Mouse (Mus musculus) ES-Bruce4 (cell line): ENCODE measurements around the gene Zkscan7. TPM values are rescaled to one million over a fixed set of nuclear protein-coding genes. Genes with fewer than 3 reads are reported as not detected.

ENCODE experiments used
- H3K27ac ChIP-seq: 2 replicates; pipeline ENCODE4 v1.5.1; 2012; ENCODE audit warnings: low read length, inconsistent platforms; ENCODE audit not compliant: insufficient read depth
- H3K27me3 ChIP-seq: 2 replicates; pipeline ENCODE4 v1.6.1; 2012; ENCODE audit warnings: mild to moderate bottlenecking, low read length, inconsistent platforms; ENCODE audit not compliant: control insufficient read depth, poor library complexity, insufficient read depth, severe bottlenecking
- H3K36me3 ChIP-seq: 2 replicates; pipeline ENCODE4 v1.6.1; 2012; ENCODE audit warnings: inconsistent platforms, mild to moderate bottlenecking, low read length, moderate library complexity; ENCODE audit not compliant: control insufficient read depth, poor library complexity, insufficient read depth, severe bottlenecking
- H3K4me1 ChIP-seq: one replicate; pipeline ENCODE4 v1.8.1; 2011; ENCODE audit warnings: low read length; ENCODE audit not compliant: control insufficient read depth, insufficient read depth
- H3K4me3 ChIP-seq: 2 replicates; pipeline ENCODE4 v1.5.1; 2011; ENCODE audit warnings: low read depth, mild to moderate bottlenecking, low read length
- H3K9ac ChIP-seq: 2 replicates; pipeline ENCODE4 v1.6.1; 2012; ENCODE audit warnings: low read depth, mild to moderate bottlenecking, inconsistent platforms; ENCODE audit not compliant: poor library complexity, severe bottlenecking
- H3K9me3 ChIP-seq: replicated peaks from 2 replicates; pipeline ENCODE4 v1.6.1; 2012; ENCODE audit warnings: mild to moderate bottlenecking, low read length, inconsistent platforms; ENCODE audit not compliant: control insufficient read depth, poor library complexity, insufficient read depth, severe bottlenecking
- CTCF ChIP-seq: IDR thresholded peaks from one replicate; pipeline ENCODE4 v1.8.1; 2011; ENCODE audit warnings: low read depth, low read length
- EP300 ChIP-seq: IDR thresholded peaks from 2 replicates; pipeline ENCODE4 v1.6.1; 2011; ENCODE audit warnings: low read depth, low read length; ENCODE audit not compliant: insufficient read depth
- POLR2A ChIP-seq: IDR thresholded peaks from one replicate; pipeline ENCODE4 v1.8.1; 2011; ENCODE audit warnings: low read length; ENCODE audit not compliant: insufficient read depth
- polyA plus RNA-seq: library from polyadenylated mRNA; stranded (reverse); fragments of >200 nt; gene quantifications from 2 replicates; pipeline ENCODE4 v1.2.4, GENCODE M21; 2011; ENCODE audit warnings: low read depth; ENCODE audit not compliant: missing spikeins, insufficient read depth, insufficient read length

The Zkscan7 gene
- polyA plus RNA-seq, 1 experiment = 3.6 TPM

DNA sequence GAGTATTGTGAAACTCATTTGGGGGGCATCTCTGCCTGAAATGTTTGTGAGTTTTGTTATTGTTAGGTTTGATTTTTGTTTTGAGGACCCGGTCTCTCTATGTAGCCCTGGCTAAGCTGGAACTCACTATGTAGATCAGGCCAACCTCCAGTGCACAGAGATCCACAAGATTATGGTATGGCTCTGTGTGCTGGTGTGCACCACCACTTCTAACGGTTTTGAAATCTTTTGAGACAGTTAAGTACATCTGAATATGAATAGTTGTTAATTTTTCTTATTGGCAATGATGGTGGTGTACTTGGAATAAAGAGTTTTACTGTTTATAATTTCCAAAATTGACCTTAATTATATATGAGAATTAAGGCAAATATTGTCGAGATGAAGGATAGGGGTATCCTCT lies 37.0 kb downstream of the Zkscan7 start:
- no peaks in the 10 kb centered on the region for H3K27me3 ChIP-seq

DNA sequence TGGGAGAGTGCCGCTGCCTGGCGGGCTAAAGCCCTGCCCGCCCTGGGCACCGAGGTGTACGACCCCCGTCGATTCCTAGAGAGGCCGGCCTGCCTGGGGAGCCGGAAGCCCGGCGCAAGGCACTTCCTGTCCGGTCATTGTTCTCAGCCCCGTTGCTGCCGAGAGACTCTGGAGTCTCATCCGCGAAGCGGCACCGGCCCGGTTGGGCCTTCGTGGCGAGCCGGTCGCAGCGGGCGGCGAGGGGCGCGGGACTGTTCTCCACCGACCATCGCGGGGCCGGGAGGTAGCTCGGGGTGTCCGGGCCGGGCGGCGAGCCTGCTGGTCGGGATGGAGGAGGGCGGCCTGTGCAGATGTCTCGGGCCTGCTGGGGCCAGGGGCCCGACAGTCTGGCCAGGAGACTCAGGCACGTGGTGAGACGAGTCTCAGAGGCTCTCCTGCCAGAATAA lies 37.5 kb downstream of the Zkscan7 start, which contains the start of gene Zfp105:
TSS of gene Zfp105 (plus strand) at position 137 of the 446 bp plus-strand sequence.
- no peak within 1 kb of the TSS for H3K27ac ChIP-seq
- H3K9me3 ChIP-seq = no peaks in the 10 kb centered on the region
- no peak for TF ChIP-seq CTCF
- TF ChIP-seq POLR2A = peak; percentile 0
- H3K9ac ChIP-seq = peak within 1 kb of the TSS; percentile 81
- no peaks in the 10 kb centered on the region for H3K27me3 ChIP-seq
- H3K4me3 ChIP-seq = peak within 1 kb of the TSS; percentile 95
- H3K4me1 ChIP-seq = peaks cover 2% of the 10 kb centered on the region
- peaks cover 33% of the 10 kb centered on the region for H3K36me3 ChIP-seq

More for the DNA sequence above, 37.0 kb downstream of the Zkscan7 start:
- H3K36me3 ChIP-seq = peaks cover 28% of the 10 kb centered on the region
- H3K27ac ChIP-seq = no peak overlapping the region
- peaks cover 2% of the 10 kb centered on the region for H3K4me1 ChIP-seq
- H3K4me3 ChIP-seq = no peak overlapping the region
- peak overlapping the region; percentile 81 for H3K9ac ChIP-seq
- TF ChIP-seq EP300 = no peak
- no peak for TF ChIP-seq POLR2A
- no peak for TF ChIP-seq CTCF
- H3K9me3 ChIP-seq = no peaks in the 10 kb centered on the region

DNA sequence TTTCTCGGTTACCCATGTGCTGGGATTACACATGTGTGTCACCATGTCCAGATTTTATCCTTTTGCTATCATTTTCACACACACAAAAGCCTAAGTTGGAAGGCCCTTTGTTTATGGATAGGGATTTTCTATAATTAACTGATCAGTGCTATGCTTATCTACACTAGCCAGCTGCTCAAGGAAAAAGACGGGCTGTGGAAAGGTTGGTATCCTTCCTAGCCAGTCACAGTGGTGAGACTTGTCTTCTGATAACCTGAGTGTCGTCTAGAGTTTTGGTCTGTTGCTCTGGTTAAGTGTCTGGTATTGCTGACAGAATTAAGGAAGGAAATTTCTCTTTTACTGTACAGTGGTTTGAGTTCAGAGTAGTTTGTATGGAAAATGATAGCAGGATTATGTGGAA lies 43.4 kb downstream of the Zkscan7 start:
- Histone ChIP-seq H3K4me3 (no peak overlapping the region), H3K27me3 (no peaks in the 10 kb centered on the region), H3K4me1 (peaks cover under 1% of the 10 kb centered on the region)

More for the DNA sequence above, 43.4 kb downstream of the Zkscan7 start:
- Histone ChIP-seq H3K9ac (no peak overlapping the region), H3K27ac (no peak overlapping the region), H3K36me3 (peaks cover 59% of the 10 kb centered on the region), H3K9me3 (no peaks in the 10 kb centered on the region)
- TF ChIP-seq POLR2A = no peak
- TF ChIP-seq CTCF = no peak
- no peak for TF ChIP-seq EP300

Other genes with a start within 250 kb of the Zkscan7 start
- 0.19 and 0.26 TPM in 2 replicates for gene Topaz1, start 138.3 kb upstream of the Zkscan7 start, polyA plus RNA-seq
- 8.0 and 11.0 TPM in 2 replicates for gene Tcaim, start 80.1 kb upstream of the Zkscan7 start, polyA plus RNA-seq
- gene Gm35549, start 41.6 kb upstream of the Zkscan7 start, polyA plus RNA-seq = not detected in 2 replicates
- 92.4 and 107 TPM in 2 replicates for gene Zfp445, start 19.7 kb upstream of the Zkscan7 start, polyA plus RNA-seq
- gene Zfp105, start 37.4 kb downstream of the Zkscan7 start, polyA plus RNA-seq = 15.2 and 18.6 TPM in 2 replicates
- 19.6 and 22.1 TPM in 2 replicates for gene 1110059G10Rik, start 65.3 kb downstream of the Zkscan7 start, polyA plus RNA-seq
- gene Kif15, start 65.4 kb downstream of the Zkscan7 start, polyA plus RNA-seq = 192 and 204 TPM in 2 replicates
- 2.2 and 3.2 TPM in 2 replicates for gene Tmem42, start 135.6 kb downstream of the Zkscan7 start, polyA plus RNA-seq
- gene Tgm4, start 149.0 kb downstream of the Zkscan7 start, polyA plus RNA-seq = not detected in 2 replicates
- 48.2 and 51.2 TPM in 2 replicates for gene Zdhhc3, start 227.5 kb downstream of the Zkscan7 start, polyA plus RNA-seq
- 74.7 and 75.4 TPM in 2 replicates for gene Exosc7, start 227.5 kb downstream of the Zkscan7 start, polyA plus RNA-seq